Mouse (Mus musculus) liver, postnatal 0 days (tissue): Measurements from ENCODE around the gene Clpp.
A peak's percentile ranks its signal among the peaks of the same experiment; 100 is the strongest.

Source experiments
- CTCF ChIP-seq: sonication (generic); IDR thresholded peaks from 2 replicates; pipeline ENCODE4 v1.5.1; 2016; ENCODE audit warnings: antibody characterized with exemption, low read depth
- EP300 ChIP-seq: IDR thresholded peaks from 2 replicates; pipeline ENCODE4 v1.6.1; 2016; ENCODE audit warnings: antibody characterized with exemption, low read depth, mild to moderate bottlenecking

DNA sequence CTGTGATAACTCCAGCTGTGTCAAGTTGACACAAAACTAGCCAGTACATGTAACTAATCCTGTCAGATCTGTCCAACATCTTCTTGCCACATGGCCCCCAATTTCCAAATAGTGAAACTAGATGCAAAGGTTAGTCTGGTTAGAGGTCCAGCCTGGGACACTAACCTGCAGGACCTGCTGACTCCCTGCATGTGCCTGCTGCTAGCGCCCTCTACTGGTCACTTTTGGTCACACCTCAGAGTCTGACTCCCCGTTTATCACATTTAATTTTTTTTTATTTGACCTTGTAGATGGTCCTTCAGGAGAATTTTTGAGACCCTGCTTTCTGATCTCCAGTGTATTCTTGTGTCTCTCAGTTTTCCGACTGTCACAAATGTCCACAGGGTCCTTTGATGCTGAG, 39.2 kb upstream of the Clpp start:
- peak; percentile 89 for TF ChIP-seq CTCF
- TF ChIP-seq EP300: no peak
